Mouse (Mus musculus): ENCODE measurements around the gene Fgfr2. TPM values are rescaled to one million over a fixed set of nuclear protein-coding genes. Genes with fewer than 3 reads are reported as not detected.

Fgfr2 gene
- polyA plus RNA-seq, 1 experiment: 3.0 TPM

DNA sequence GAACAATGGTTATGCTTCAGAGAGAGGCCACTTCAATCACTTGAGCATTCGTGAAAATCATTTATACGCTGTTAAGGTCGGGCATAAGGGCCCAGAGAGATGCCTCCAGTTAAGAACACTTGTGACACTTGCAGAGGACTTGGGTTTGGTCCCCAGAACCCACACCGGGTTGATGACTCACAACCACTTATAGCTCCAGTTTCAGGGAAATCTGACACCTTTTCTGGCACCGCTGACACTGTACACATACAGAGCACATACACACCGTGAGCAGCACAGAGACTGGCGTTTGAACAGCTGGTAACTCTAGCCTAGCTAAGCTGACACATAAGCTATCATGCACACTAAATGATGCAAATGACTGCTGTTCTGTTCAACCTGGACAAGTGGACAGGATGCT lies 1114.1 kb downstream of the Fgfr2 start:
- Histone ChIP-seq H3K36me3 (ENCODE audit: control insufficient read depth, insufficient read depth, low read length) (no peaks in the 10 kb centered on the region), H3K27ac (ENCODE audit: control insufficient read depth, insufficient read depth, low read depth, low read length) (no peak overlapping the region), H3K4me1 (ENCODE audit: control insufficient read depth, insufficient read depth, low read length) (no peaks in the 10 kb centered on the region), H3K27me3 (ENCODE audit: control insufficient read depth, insufficient read depth, low read length) (no peaks in the 10 kb centered on the region), H3K4me3 (ENCODE audit: control insufficient read depth, low read depth, low read length) (no peak overlapping the region)
- TF ChIP-seq CTCF (IDR thresholded peaks at IDR 0.05; ENCODE audit: control insufficient read depth, insufficient read depth, insufficient replicate concordance, low read depth, low read length) (no peak), POLR2A (IDR thresholded peaks at IDR 0.05; ENCODE audit: control insufficient read depth, low read depth, low read length) (no peak)

DNA sequence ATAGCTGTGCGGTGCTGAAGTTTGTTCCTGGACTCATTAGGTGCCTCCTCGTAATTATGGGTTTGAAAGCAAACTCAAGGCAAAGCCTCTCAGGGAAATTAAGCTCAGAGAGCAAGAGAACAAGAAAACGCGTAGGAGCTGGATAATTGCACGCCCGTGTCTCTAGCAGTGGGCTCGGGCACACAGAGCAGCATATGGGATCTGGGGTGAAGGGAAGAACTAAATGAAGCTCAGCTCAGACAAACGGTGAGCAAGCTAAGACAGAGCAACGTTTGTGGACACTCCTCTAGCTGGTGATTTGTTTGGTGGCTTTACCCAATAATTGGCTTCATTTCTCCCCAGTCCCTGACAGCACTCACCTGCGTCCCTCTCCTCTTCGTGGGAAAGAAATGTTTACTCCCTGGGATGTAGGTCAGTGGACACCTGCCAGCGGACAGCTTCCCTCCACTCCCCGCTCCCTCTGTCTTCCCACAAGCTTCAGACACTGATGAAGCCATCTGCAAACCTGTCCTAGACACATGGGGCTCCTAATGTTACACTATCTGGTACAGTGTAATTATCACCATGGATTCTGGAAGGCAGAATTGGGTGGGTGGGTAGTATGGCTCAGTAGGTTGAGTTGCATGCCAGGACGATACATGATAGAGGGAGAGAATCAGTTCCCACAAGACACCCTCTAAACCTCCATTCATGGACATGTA lies 1117.0 kb downstream of the Fgfr2 start:
- TF ChIP-seq CTCF (IDR thresholded peaks at IDR 0.05; ENCODE audit: control insufficient read depth, insufficient read depth, insufficient replicate concordance, low read depth, low read length): no peak
- TF ChIP-seq POLR2A (IDR thresholded peaks at IDR 0.05; ENCODE audit: control insufficient read depth, low read depth, low read length): no peak
- Histone ChIP-seq H3K4me1 (ENCODE audit: control insufficient read depth, insufficient read depth, low read length) (no peaks in the 10 kb centered on the region), H3K27me3 (ENCODE audit: control insufficient read depth, insufficient read depth, low read length) (no peaks in the 10 kb centered on the region), H3K27ac (ENCODE audit: control insufficient read depth, insufficient read depth, low read depth, low read length) (no peak overlapping the region), H3K4me3 (ENCODE audit: control insufficient read depth, low read depth, low read length) (no peak overlapping the region), H3K36me3 (ENCODE audit: control insufficient read depth, insufficient read depth, low read length) (no peaks in the 10 kb centered on the region)

GRCm38 (mm10) chr7:131992873-131993272 lies 1130.3 kb downstream of the Fgfr2 start:
- TF ChIP-seq POLR2A (IDR thresholded peaks at IDR 0.05; ENCODE audit: control insufficient read depth, low read depth, low read length) (no peak), CTCF (IDR thresholded peaks at IDR 0.05; ENCODE audit: control insufficient read depth, insufficient read depth, insufficient replicate concordance, low read depth, low read length) (no peak)
- H3K4me3 ChIP-seq (ENCODE audit: control insufficient read depth, low read depth, low read length): no peak overlapping the region
- H3K36me3 ChIP-seq (ENCODE audit: control insufficient read depth, insufficient read depth, low read length): no peaks in the 10 kb centered on the region
- H3K27me3 ChIP-seq (ENCODE audit: control insufficient read depth, insufficient read depth, low read length): no peaks in the 10 kb centered on the region
- H3K4me1 ChIP-seq (ENCODE audit: control insufficient read depth, insufficient read depth, low read length): no peaks in the 10 kb centered on the region
- no peak overlapping the region for H3K27ac ChIP-seq (ENCODE audit: control insufficient read depth, insufficient read depth, low read depth, low read length)

- Histone ChIP-seq H3K27ac (ENCODE audit: control insufficient read depth, insufficient read depth, low read depth, low read length) (no peak overlapping the region), H3K4me1 (ENCODE audit: control insufficient read depth, insufficient read depth, low read length) (no peaks in the 10 kb centered on the region)
- TF ChIP-seq POLR2A (IDR thresholded peaks at IDR 0.05; ENCODE audit: control insufficient read depth, low read depth, low read length) (no peak), CTCF (IDR thresholded peaks at IDR 0.05; ENCODE audit: control insufficient read depth, insufficient read depth, insufficient replicate concordance, low read depth, low read length) (no peak)
Measured at GRCm38 (mm10) chr7:131992226-131992625, 1130.9 kb downstream of the Fgfr2 start.

GRCm38 (mm10) chr7:131989056-131989455 lies 1134.1 kb downstream of the Fgfr2 start:
- Histone ChIP-seq H3K36me3 (ENCODE audit: control insufficient read depth, insufficient read depth, low read length) (no peaks in the 10 kb centered on the region), H3K4me3 (ENCODE audit: control insufficient read depth, low read depth, low read length) (no peak overlapping the region), H3K27me3 (ENCODE audit: control insufficient read depth, insufficient read depth, low read length) (no peaks in the 10 kb centered on the region), H3K27ac (ENCODE audit: control insufficient read depth, insufficient read depth, low read depth, low read length) (no peak overlapping the region), H3K4me1 (ENCODE audit: control insufficient read depth, insufficient read depth, low read length) (no peaks in the 10 kb centered on the region)
- TF ChIP-seq POLR2A (IDR thresholded peaks at IDR 0.05; ENCODE audit: control insufficient read depth, low read depth, low read length) (no peak), CTCF (IDR thresholded peaks at IDR 0.05; ENCODE audit: control insufficient read depth, insufficient read depth, insufficient replicate concordance, low read depth, low read length) (no peak)

More at GRCm38 (mm10) chr7:131992226-131992625, 1130.9 kb downstream of the Fgfr2 start:
- Histone ChIP-seq H3K36me3 (ENCODE audit: control insufficient read depth, insufficient read depth, low read length) (no peaks in the 10 kb centered on the region), H3K27me3 (ENCODE audit: control insufficient read depth, insufficient read depth, low read length) (no peaks in the 10 kb centered on the region), H3K4me3 (ENCODE audit: control insufficient read depth, low read depth, low read length) (no peak overlapping the region)

DNA sequence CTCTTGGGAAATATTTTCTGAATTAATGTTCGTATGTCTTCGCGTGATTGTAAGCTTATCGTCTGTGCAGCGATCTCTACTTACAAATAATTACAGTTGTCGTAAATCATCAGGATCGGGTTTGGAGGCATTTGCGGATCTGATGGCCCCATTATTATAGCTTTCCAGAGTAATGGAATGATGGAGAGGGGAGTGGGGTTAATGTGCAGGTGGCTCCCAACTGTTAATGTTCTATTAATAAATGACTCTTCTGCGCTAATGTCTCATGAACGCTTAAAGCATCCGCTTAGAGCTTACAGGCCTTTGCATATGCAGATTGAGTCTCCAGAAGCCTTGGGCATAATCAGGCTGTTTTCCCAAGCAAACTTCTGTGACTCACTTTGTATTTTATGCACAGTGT lies 1144.5 kb downstream of the Fgfr2 start:
- TF ChIP-seq POLR2A (IDR thresholded peaks at IDR 0.05; ENCODE audit: control insufficient read depth, low read depth, low read length): no peak
- no peak for TF ChIP-seq CTCF (IDR thresholded peaks at IDR 0.05; ENCODE audit: control insufficient read depth, insufficient read depth, insufficient replicate concordance, low read depth, low read length)
- Histone ChIP-seq H3K4me1 (ENCODE audit: control insufficient read depth, insufficient read depth, low read length) (no peaks in the 10 kb centered on the region), H3K27me3 (ENCODE audit: control insufficient read depth, insufficient read depth, low read length) (no peaks in the 10 kb centered on the region), H3K27ac (ENCODE audit: control insufficient read depth, insufficient read depth, low read depth, low read length) (no peak overlapping the region), H3K4me3 (ENCODE audit: control insufficient read depth, low read depth, low read length) (no peak overlapping the region), H3K36me3 (ENCODE audit: control insufficient read depth, insufficient read depth, low read length) (no peaks in the 10 kb centered on the region)

- H3K27me3 ChIP-seq (ENCODE audit: control insufficient read depth, insufficient read depth, low read length): no peaks in the 10 kb centered on the region
- H3K36me3 ChIP-seq (ENCODE audit: control insufficient read depth, insufficient read depth, low read length): no peaks in the 10 kb centered on the region
- no peak overlapping the region for H3K4me3 ChIP-seq (ENCODE audit: control insufficient read depth, low read depth, low read length)
- no peak for TF ChIP-seq POLR2A (IDR thresholded peaks at IDR 0.05; ENCODE audit: control insufficient read depth, low read depth, low read length)
- no peak overlapping the region for H3K27ac ChIP-seq (ENCODE audit: control insufficient read depth, insufficient read depth, low read depth, low read length)
- no peaks in the 10 kb centered on the region for H3K4me1 ChIP-seq (ENCODE audit: control insufficient read depth, insufficient read depth, low read length)
Measured at GRCm38 (mm10) chr7:131975867-131976266, 1147.3 kb downstream of the Fgfr2 start.
